Mouse (Mus musculus) hematopoietic stem cell, adult 5-6 weeks (primary cell): ENCODE data around the gene Prdm9. TPM values are rescaled to one million over a fixed set of nuclear protein-coding genes. Genes with fewer than 3 reads are reported as not detected.

Source experiments
- total RNA-seq: library from RNA; stranded (forward); fragments of 172-1452, 232-1000 nt; gene quantifications from 2 replicates; pipeline ENCODE4 v1.2.3, GENCODE M21; 2017

Gene Prdm9
- total RNA-seq, 1 experiment from 2014 or later: 4.4 TPM

Other genes with a start within 250 kb of the Prdm9 start
- gene Dll1, start 187.5 kb downstream of the Prdm9 start, total RNA-seq: 1.1 and 2.2 TPM in 2 replicates
- gene Fam120b, start 168.2 kb downstream of the Prdm9 start, total RNA-seq: 20.7 and 25.1 TPM in 2 replicates
- 118 and 200 TPM in 2 replicates for gene Psmb1, start 64.6 kb downstream of the Prdm9 start, total RNA-seq
- gene Tbp, start 64.5 kb downstream of the Prdm9 start, total RNA-seq: 63.6 and 76.7 TPM in 2 replicates
- 89.3 and 109 TPM in 2 replicates for gene Pdcd2, start 37.1 kb downstream of the Prdm9 start, total RNA-seq
- gene Chd1, start 140.6 kb upstream of the Prdm9 start, total RNA-seq: 79.7 and 81.8 TPM in 2 replicates